Mouse (Mus musculus) adipocyte (in vitro differentiated cells): Measurements from ENCODE around the gene Camta1.

Experiments used
- DNase-seq: peaks from one replicate; pipeline ENCODE4 v3.0.0-alpha.2; 2016; ENCODE audit warnings: low spot score

Camta1 gene

GRCm38 (mm10) chr4:150925923-150926322, 935.8 kb downstream of the Camta1 start:
- DNase-seq = no peak

- no peak for DNase-seq
Observed at GRCm38 (mm10) chr4:150924936-150925335, 936.7 kb downstream of the Camta1 start.

- DNase-seq = no peak
Observed at GRCm38 (mm10) chr4:150924308-150924707, 937.4 kb downstream of the Camta1 start.

- no peak for DNase-seq
Observed at GRCm38 (mm10) chr4:150921206-150921605, 940.5 kb downstream of the Camta1 start.

GRCm38 (mm10) chr4:150917336-150918027, 944.2 kb downstream of the Camta1 start:
- DNase-seq = no peak

GRCm38 (mm10) chr4:150915181-150915906, 946.3 kb downstream of the Camta1 start:
- DNase-seq = no peak

GRCm38 (mm10) chr4:150914290-150914733, 947.4 kb downstream of the Camta1 start, which contains the start of the genes Park7 and Tnfrsf9:
Park7 (minus strand) TSS chr4:150914437.
Tnfrsf9 (plus strand) TSS chr4:150914562.
- peak; percentile 96 for DNase-seq

- DNase-seq = peak; percentile 24
Observed at GRCm38 (mm10) chr4:150913743-150914142, 947.9 kb downstream of the Camta1 start.

GRCm38 (mm10) chr4:150910164-150910951, 951.3 kb downstream of the Camta1 start:
- no peak for DNase-seq

GRCm38 (mm10) chr4:150909451-150910156, 952.1 kb downstream of the Camta1 start:
- DNase-seq = peak; percentile 98

GRCm38 (mm10) chr4:150908512-150908911, 953.2 kb downstream of the Camta1 start:
- peak; percentile 33 for DNase-seq

- DNase-seq = no peak
Observed at GRCm38 (mm10) chr4:150907099-150907498, 954.6 kb downstream of the Camta1 start.

- DNase-seq = no peak
Observed at GRCm38 (mm10) chr4:150903091-150903742, 958.5 kb downstream of the Camta1 start.

GRCm38 (mm10) chr4:150902062-150902461, 959.6 kb downstream of the Camta1 start:
- DNase-seq = no peak

- DNase-seq = peak; percentile 81
Observed at GRCm38 (mm10) chr4:150901651-150902050, 960.0 kb downstream of the Camta1 start.

- DNase-seq = no peak
Observed at GRCm38 (mm10) chr4:150900486-150900885, 961.2 kb downstream of the Camta1 start.

- peak; percentile 80 for DNase-seq
Observed at GRCm38 (mm10) chr4:150898716-150899365, 962.8 kb downstream of the Camta1 start.

- DNase-seq = no peak
Observed at GRCm38 (mm10) chr4:150896896-150897624, 964.6 kb downstream of the Camta1 start.

- no peak for DNase-seq
Observed at GRCm38 (mm10) chr4:150894718-150895501, 966.8 kb downstream of the Camta1 start.
